Mouse (Mus musculus) adrenal gland, adult (tissue): ENCODE measurements at regions not wholly inside any gene's neighbourhood (a gene's known extent, or its start where the extent isn't known, plus 50 kb on each side); places are given as distances from the start of the nearest gene placed in this dataset.
A peak's percentile ranks its signal among the peaks of the same experiment; 100 is the strongest.
"Not testable (repeated sequence)": the region's sequence is repeated elsewhere in the genome, so short reads cannot be mapped to it uniquely, and the experiment has no call there.

Experiments
- DNase-seq, 2 experiments: peaks; one replicate each; pipeline ENCODE4 v3.0.0; 2022 to 2023; ENCODE audit warnings: low spot score in 1 of 2; ENCODE audit not compliant: inconsistent age in 2 of 2

- DNase-seq = no peak
These were observed 122.3 kb upstream of the Ajap1 start for GRCm38 (mm10) chr4:153604695-153605485.

- DNase-seq = no peak
These were observed 133.4 kb upstream of the Ajap1 start for GRCm38 (mm10) chr4:153616058-153616457.

GRCm38 (mm10) chr4:153616938-153617337 lies 134.3 kb upstream of the Ajap1 start:
- DNase-seq = peak; percentile 46 to 65

GRCm38 (mm10) chr4:153620871-153621270 lies 138.3 kb upstream of the Ajap1 start:
- DNase-seq = no peak

- DNase-seq = no peak
These were observed 148.6 kb upstream of the Ajap1 start for GRCm38 (mm10) chr4:153631161-153631560.

GRCm38 (mm10) chr4:153632056-153632455 lies 149.4 kb upstream of the Ajap1 start:
- no peak for DNase-seq

GRCm38 (mm10) chr4:153632551-153632950 lies 149.9 kb upstream of the Ajap1 start:
- DNase-seq = no peak

GRCm38 (mm10) chr4:153633260-153633659 lies 150.6 kb upstream of the Ajap1 start:
- no peak for DNase-seq

- no peak for DNase-seq
These were observed 151.7 kb upstream of the Ajap1 start for GRCm38 (mm10) chr4:153634221-153634881.

GRCm38 (mm10) chr4:153637989-153638388 lies 155.4 kb upstream of the Ajap1 start:
- peak in 1 of 2 experiments; percentile 55 for DNase-seq

- no peak for DNase-seq
These were observed 169.2 kb upstream of the Ajap1 start for GRCm38 (mm10) chr4:153651849-153652248.

- DNase-seq = no peak
These were observed 170.2 kb upstream of the Ajap1 start for GRCm38 (mm10) chr4:153652841-153653240.

- no peak for DNase-seq
These were observed 180.1 kb upstream of the Ajap1 start for GRCm38 (mm10) chr4:153662731-153663130.

- not testable (repeated sequence) for DNase-seq
These were observed 184.1 kb upstream of the Ajap1 start for GRCm38 (mm10) chr4:153666626-153667236.

- DNase-seq = no peak
These were observed 186.5 kb upstream of the Ajap1 start for GRCm38 (mm10) chr4:153669070-153669469.

GRCm38 (mm10) chr4:153670216-153670615 lies 187.6 kb upstream of the Ajap1 start:
- no peak for DNase-seq

GRCm38 (mm10) chr4:153675431-153675830 lies 192.8 kb upstream of the Ajap1 start:
- no peak for DNase-seq

- peak in 1 of 2 experiments; percentile 54 for DNase-seq
These were observed 196.5 kb upstream of the Ajap1 start for GRCm38 (mm10) chr4:153679151-153679550.

GRCm38 (mm10) chr4:153688441-153688840 lies 205.8 kb upstream of the Ajap1 start:
- no peak for DNase-seq

- no peak for DNase-seq
These were observed 211.3 kb upstream of the Ajap1 start for GRCm38 (mm10) chr4:153693881-153694280.

GRCm38 (mm10) chr4:153696426-153697040 lies 213.9 kb upstream of the Ajap1 start:
- no peak for DNase-seq

- no peak for DNase-seq
These were observed 224.6 kb upstream of the Ajap1 start for GRCm38 (mm10) chr4:153707218-153707617.
